In genomic region chr4:117494911-117495501, GRCm38 (mm10) we compare ENCODE assay signal across 8 mouse cellular contexts. TPM values are rescaled to one million over a fixed set of nuclear protein-coding genes. Genes with fewer than 3 reads are reported as not detected.
DNase-seq lines count a peak whose midpoint lies in the region; ATAC-seq and TF ChIP-seq lines count a peak whose summit lies in the region.

No protein-coding gene starts in this region.

- H3K9me3 ChIP-seq in lung, embryonic 14.5 days (ENCODE audit: low read depth, low read length), result no peaks in the 10 kb centered on the region
- no peaks in the 10 kb centered on the region for H3K9me3 ChIP-seq in heart, embryonic 11.5 days (replicated peaks; ENCODE audit: control insufficient read depth, low read length)
- no peaks in the 10 kb centered on the region for H3K9me3 ChIP-seq in midbrain, embryonic 11.5 days (ENCODE audit: control insufficient read depth, low read length)

- no peak for TF ChIP-seq CTCF in lung, embryonic 14.5 days (IDR thresholded peaks at IDR 0.05; ENCODE audit: low read depth)
- TF ChIP-seq CTCF in cortical plate, adult 2 months (IDR thresholded peaks at IDR 0.05; ENCODE audit: extremely low read depth, insufficient read depth, low read length), result no peak

- peak; percentile 33 for ATAC-seq in lung, embryonic 14.5 days (ENCODE audit: insufficient read depth)
- peak; percentile 52; the same call in 1 of the 2 replicates for ATAC-seq in heart, embryonic 11.5 days (replicated peaks; ENCODE audit: insufficient number of reproducible peaks, low FRiP score, low TSS enrichment)
- peak; percentile 58 for ATAC-seq in midbrain, embryonic 11.5 days (ENCODE audit: low FRiP score)

- peak overlapping the region; percentile 95 for H3K4me2 ChIP-seq in lung, embryonic 14.5 days
- H3K4me2 ChIP-seq in heart, embryonic 11.5 days, result peak overlapping the region; percentile 98
- peak overlapping the region; percentile 78 for H3K4me2 ChIP-seq in midbrain, embryonic 11.5 days

- DNase-seq in lung, embryonic 14.5 days, result peak; percentile 45
- DNase-seq in lung, postnatal 25 days (ENCODE audit: low spot score), result no peak
- DNase-seq in kidney, postnatal 14 days, result peak; percentile 25
- peak; percentile 97 for DNase-seq in midbrain, embryonic 11.5 days (ENCODE audit: low spot score, missing footprints)
- peak; percentile 12 for DNase-seq in urinary bladder, postnatal 25 days (ENCODE audit: low spot score)
- no peak for DNase-seq in T-cell, adult 2 months (ENCODE audit: low spot score)

- no peak overlapping the region for H3K27ac ChIP-seq in lung, embryonic 14.5 days (ENCODE audit: low read depth)
- H3K27ac ChIP-seq in cortical plate, adult 2 months (ENCODE audit: insufficient read depth, low read length), result peak overlapping the region; percentile 91; the same call in 1 of the 2 replicates
- H3K27ac ChIP-seq in heart, embryonic 11.5 days (ENCODE audit: low read depth, low read length), result no peak overlapping the region
- peak overlapping the region; percentile 86 for H3K27ac ChIP-seq in midbrain, embryonic 11.5 days (ENCODE audit: low read depth, low read length)

- no peaks in the 10 kb centered on the region for H3K36me3 ChIP-seq in lung, embryonic 14.5 days (ENCODE audit: insufficient read depth)
- no peaks in the 10 kb centered on the region for H3K36me3 ChIP-seq in heart, embryonic 11.5 days (ENCODE audit: control insufficient read depth, insufficient read depth, low read length)
- no peaks in the 10 kb centered on the region for H3K36me3 ChIP-seq in midbrain, embryonic 11.5 days (ENCODE audit: control insufficient read depth, insufficient read depth, low read length)

- H3K9ac ChIP-seq in lung, embryonic 14.5 days, result peak overlapping the region; percentile 22; the same call in 1 of the 2 replicates
- peak overlapping the region; percentile 17; the same call in 1 of the 2 replicates for H3K9ac ChIP-seq in heart, embryonic 11.5 days (ENCODE audit: low read depth, low read length)
- H3K9ac ChIP-seq in midbrain, embryonic 11.5 days (ENCODE audit: low read length), result peak overlapping the region; percentile 83

- TF ChIP-seq POLR2A in cortical plate, adult 2 months (IDR thresholded peaks at IDR 0.05; ENCODE audit: extremely low read depth, insufficient read depth, low read length), result no peak

- H3K4me3 ChIP-seq in lung, embryonic 14.5 days (ENCODE audit: low read depth, low read length), result peak overlapping the region; percentile 49
- peak overlapping the region; percentile 3; the same call in 1 of the 2 replicates for H3K4me3 ChIP-seq in cortical plate, adult 2 months (ENCODE audit: insufficient read depth, low read length)
- peak overlapping the region; percentile 57 for H3K4me3 ChIP-seq in heart, embryonic 11.5 days (ENCODE audit: low read depth, low read length)
- peak overlapping the region; percentile 60 for H3K4me3 ChIP-seq in midbrain, embryonic 11.5 days (ENCODE audit: low read depth, low read length)

- peaks cover 6% of the 10 kb centered on the region; the same call in 1 of the 2 replicates for H3K4me1 ChIP-seq in lung, embryonic 14.5 days (ENCODE audit: insufficient read depth)
- no peaks in the 10 kb centered on the region for H3K4me1 ChIP-seq in cortical plate, adult 2 months (ENCODE audit: control insufficient read depth, insufficient read depth, low read length)
- peaks cover 16% of the 10 kb centered on the region for H3K4me1 ChIP-seq in heart, embryonic 11.5 days (ENCODE audit: control insufficient read depth, insufficient read depth, low read length)
- H3K4me1 ChIP-seq in midbrain, embryonic 11.5 days (ENCODE audit: control insufficient read depth, insufficient read depth, low read length), result peaks cover 16% of the 10 kb centered on the region

- under 1% methylated on average over 47 of the region's 47 CpGs for WGBS in lung, embryonic 14.5 days
- under 1% methylated on average over 47 of the region's 47 CpGs for WGBS in heart, embryonic 11.5 days (ENCODE audit: insufficient replicate concordance)
- under 1% methylated on average over 44 of the region's 47 CpGs for WGBS in midbrain, embryonic 11.5 days

- peaks cover 69% of the 10 kb centered on the region for H3K27me3 ChIP-seq in lung, embryonic 14.5 days (ENCODE audit: insufficient read depth, low read length)
- peaks cover 53% of the 10 kb centered on the region for H3K27me3 ChIP-seq in heart, embryonic 11.5 days (ENCODE audit: control insufficient read depth, insufficient read depth, low read length)
- H3K27me3 ChIP-seq in midbrain, embryonic 11.5 days (ENCODE audit: control insufficient read depth, insufficient read depth, low read length), result peaks cover 47% of the 10 kb centered on the region

RNA-seq across cellular contexts. Expression of gene Rnf220, which starts 1.8 kb away (rescaled TPM):
- polyA plus RNA-seq in lung, embryonic 14.5 days (2014; fragmentation: Nextera tagmentation; extraction: Ambion mirVana), result 65.4 and 76.1 TPM in 2 replicates
- 217 and 226 TPM in 2 replicates for polyA plus RNA-seq in cortical plate, adult 2 months (2012; rRNA removed)
- polyA plus RNA-seq in heart, embryonic 11.5 days (2014; fragmentation: Nextera tagmentation; extraction: Ambion mirVana), result 32.4 and 35.4 TPM in 2 replicates
- polyA plus RNA-seq in midbrain, embryonic 11.5 days (2014; fragmentation: Nextera tagmentation; extraction: Ambion mirVana), result 54.6 and 63.3 TPM in 2 replicates

RNA-seq across cellular contexts. Expression of gene Eri3, which starts 55.2 kb away (rescaled TPM):
- 159 and 173 TPM in 2 replicates for polyA plus RNA-seq in lung, embryonic 14.5 days (2014; fragmentation: Nextera tagmentation; extraction: Ambion mirVana)
- 199 and 201 TPM in 2 replicates for polyA plus RNA-seq in cortical plate, adult 2 months (2012; rRNA removed)
- 98.9 and 102 TPM in 2 replicates for polyA plus RNA-seq in heart, embryonic 11.5 days (2014; fragmentation: Nextera tagmentation; extraction: Ambion mirVana)
- polyA plus RNA-seq in midbrain, embryonic 11.5 days (2014; fragmentation: Nextera tagmentation; extraction: Ambion mirVana), result 121 and 132 TPM in 2 replicates

Comparison
In these comparisons a context has a peak if more than half of its experiments do, and no peak if none do; other contexts are left out.
1. DNase-seq: peak in lung, embryonic 14.5 days (single experiment), kidney, postnatal 14 days (single experiment), midbrain, embryonic 11.5 days (single experiment) and urinary bladder, postnatal 25 days (single experiment); none in lung, postnatal 25 days (single experiment) and T-cell, adult 2 months (single experiment).
2. H3K27ac ChIP-seq: peak in cortical plate, adult 2 months (single experiment) and midbrain, embryonic 11.5 days (single experiment); none in lung, embryonic 14.5 days (single experiment) and heart, embryonic 11.5 days (single experiment).
3. H3K4me3 ChIP-seq: peak in every context shown above with its lines; median percentile 60 in midbrain, embryonic 11.5 days; 57 in heart, embryonic 11.5 days; 49 in lung, embryonic 14.5 days; 3 in cortical plate, adult 2 months.
4. H3K9ac ChIP-seq: peak in every context shown above with its lines; median percentile 83 in midbrain, embryonic 11.5 days; 22 in lung, embryonic 14.5 days; 17 in heart, embryonic 11.5 days.
5. Peak in every context shown above with its lines, with median percentiles within 50 percentile points of each other: ATAC-seq and H3K4me2 ChIP-seq.